Mouse (Mus musculus): Measurements from ENCODE around the gene Vipr2. TPM values are rescaled to one million over a fixed set of nuclear protein-coding genes. Genes with fewer than 3 reads are reported as not detected.

Gene Vipr2
- polyA plus RNA-seq, 1 experiment from 2014 or later = 1.4 TPM

DNA sequence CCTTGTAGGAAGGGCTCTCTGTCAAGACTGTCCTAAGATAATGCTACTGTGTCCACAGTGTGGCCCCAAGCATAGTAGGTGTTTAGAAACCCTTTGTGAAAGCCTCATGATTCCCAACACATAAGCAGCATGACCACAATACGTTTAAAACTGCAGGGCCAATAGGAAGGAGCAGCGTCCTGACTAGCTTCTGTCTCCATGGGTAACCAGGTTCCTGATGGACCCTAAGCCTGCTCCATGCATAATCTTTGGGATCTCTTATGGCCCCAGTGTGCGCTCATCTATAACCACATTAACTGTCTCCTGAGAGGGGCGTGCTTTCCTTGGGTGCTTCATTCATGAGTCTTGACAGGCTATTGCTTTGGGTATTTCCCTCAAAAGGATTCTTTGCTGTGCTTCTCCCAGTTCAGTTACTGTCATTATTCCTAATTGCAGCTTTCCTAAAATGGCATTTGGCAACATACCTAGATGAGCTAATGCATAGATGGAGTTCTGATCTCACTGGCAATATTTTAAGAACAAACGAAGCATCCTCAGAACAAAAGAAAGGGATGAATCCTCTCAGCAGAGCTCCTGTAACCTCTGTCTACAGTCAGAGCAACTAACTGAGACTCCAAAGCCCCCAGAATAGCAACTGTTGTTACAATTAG is 9.6 kb downstream of the Vipr2 start:
- no peak overlapping the region for H3K9ac ChIP-seq (ENCODE audit: low read length)
- H3K4me2 ChIP-seq (ENCODE audit: low read depth) = no peak overlapping the region
- no peaks in the 10 kb centered on the region for H3K27me3 ChIP-seq (ENCODE audit: control insufficient read depth, insufficient read depth, low read length)
- no peak for ATAC-seq (ENCODE audit: insufficient read depth, low FRiP score, low TSS enrichment)
- H3K9me3 ChIP-seq (ENCODE audit: control insufficient read depth, low read length) = no peaks in the 10 kb centered on the region
- WGBS = 84% methylated on average over 5 of the region's 5 CpGs
- no peak for DNase-seq (ENCODE audit: low spot score)
- H3K4me1 ChIP-seq (ENCODE audit: control insufficient read depth, insufficient read depth, low read length) = no peaks in the 10 kb centered on the region
- no peaks in the 10 kb centered on the region for H3K36me3 ChIP-seq (ENCODE audit: control insufficient read depth, insufficient read depth, low read length)
- no peak overlapping the region for H3K27ac ChIP-seq (ENCODE audit: low read depth, low read length)
- no peak overlapping the region for H3K4me3 ChIP-seq (ENCODE audit: low read depth, low read length)

DNA sequence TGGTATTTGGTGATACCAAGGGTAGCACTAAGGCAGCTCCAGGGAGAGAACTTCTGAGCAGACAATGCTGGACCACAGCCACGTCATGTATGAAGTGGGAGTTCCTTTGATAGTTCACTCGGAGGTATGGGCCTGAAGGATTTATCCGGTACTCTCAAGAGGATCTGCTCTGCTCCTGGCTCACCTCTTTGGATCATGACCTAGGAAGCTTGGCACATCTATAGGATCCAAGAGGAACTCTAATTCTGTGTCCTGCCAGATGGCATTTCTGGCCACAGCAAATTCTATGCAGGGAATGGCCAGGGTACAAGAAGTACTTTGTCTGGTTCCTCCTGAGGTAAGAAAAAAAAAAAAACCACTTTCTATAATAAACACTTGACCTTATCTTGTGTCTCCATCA is 12.3 kb downstream of the Vipr2 start:
- WGBS = 90% methylated on average over 3 of the region's 3 CpGs

DNA sequence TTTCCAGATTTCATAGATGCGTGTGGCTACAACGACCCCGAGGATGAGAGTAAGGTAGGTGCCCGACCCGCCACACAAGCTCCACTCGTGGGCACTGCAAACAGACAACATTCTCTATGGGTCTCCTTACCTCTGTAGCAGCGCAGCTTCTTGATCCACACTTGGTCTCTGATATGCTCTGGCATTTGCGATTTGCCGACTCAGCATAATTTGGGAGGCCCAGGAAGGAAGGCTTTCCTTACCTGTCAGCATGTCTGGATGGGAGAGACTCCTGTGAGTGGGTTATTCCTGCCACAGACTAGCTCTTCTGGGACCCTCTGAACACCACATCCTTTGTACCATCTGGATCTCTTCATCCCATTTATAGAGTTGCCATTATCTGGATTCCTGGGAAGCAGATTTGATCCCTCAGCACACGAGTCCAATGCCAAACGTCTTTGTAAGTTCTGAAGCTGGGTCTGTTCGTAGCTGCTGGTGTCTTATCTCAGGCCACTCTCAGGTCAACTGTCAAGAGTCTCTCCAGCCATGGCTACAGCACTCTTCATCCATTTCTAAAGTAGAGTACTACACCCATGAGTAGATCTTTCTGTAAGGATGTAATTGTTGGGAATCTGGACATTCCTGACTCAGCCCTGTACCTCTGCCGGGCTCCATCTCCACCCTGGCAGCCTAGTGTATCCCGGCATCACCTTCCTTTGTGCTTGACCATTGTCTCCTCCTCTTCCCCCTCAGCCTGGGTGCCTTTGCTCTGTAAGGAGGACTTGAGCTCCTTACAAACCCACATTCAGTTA is 17.4 kb downstream of the Vipr2 start:
- no peaks in the 10 kb centered on the region for H3K36me3 ChIP-seq (ENCODE audit: control insufficient read depth, insufficient read depth, low read length)
- H3K4me1 ChIP-seq (ENCODE audit: control insufficient read depth, insufficient read depth, low read length) = no peaks in the 10 kb centered on the region
- H3K27ac ChIP-seq (ENCODE audit: low read depth, low read length) = no peak overlapping the region
- whole genome bisulfite sequencing = 88% methylated on average over 14 of the region's 14 CpGs
- no peak overlapping the region for H3K4me3 ChIP-seq (ENCODE audit: low read depth, low read length)
- ATAC-seq (ENCODE audit: insufficient read depth, low FRiP score, low TSS enrichment) (no peak), DNase-seq (ENCODE audit: low spot score) (no peak)
- H3K9ac ChIP-seq (ENCODE audit: low read length) = no peak overlapping the region
- H3K27me3 ChIP-seq (ENCODE audit: control insufficient read depth, insufficient read depth, low read length) = no peaks in the 10 kb centered on the region
- H3K4me2 ChIP-seq (ENCODE audit: low read depth) = no peak overlapping the region
- no peaks in the 10 kb centered on the region for H3K9me3 ChIP-seq (ENCODE audit: control insufficient read depth, low read length)

More for the DNA sequence above, 12.3 kb downstream of the Vipr2 start:
- no peaks in the 10 kb centered on the region for H3K4me1 ChIP-seq (ENCODE audit: control insufficient read depth, insufficient read depth, low read length)
- H3K9me3 ChIP-seq (ENCODE audit: control insufficient read depth, low read length) = no peaks in the 10 kb centered on the region
- H3K27me3 ChIP-seq (ENCODE audit: control insufficient read depth, insufficient read depth, low read length) = no peaks in the 10 kb centered on the region
- no peak overlapping the region for H3K4me2 ChIP-seq (ENCODE audit: low read depth)
- no peak overlapping the region for H3K27ac ChIP-seq (ENCODE audit: low read depth, low read length)
- no peak overlapping the region for H3K4me3 ChIP-seq (ENCODE audit: low read depth, low read length)
- no peaks in the 10 kb centered on the region for H3K36me3 ChIP-seq (ENCODE audit: control insufficient read depth, insufficient read depth, low read length)
- DNase-seq (ENCODE audit: low spot score) = no peak
- no peak overlapping the region for H3K9ac ChIP-seq (ENCODE audit: low read length)
- ATAC-seq (ENCODE audit: insufficient read depth, low FRiP score, low TSS enrichment) = no peak

DNA sequence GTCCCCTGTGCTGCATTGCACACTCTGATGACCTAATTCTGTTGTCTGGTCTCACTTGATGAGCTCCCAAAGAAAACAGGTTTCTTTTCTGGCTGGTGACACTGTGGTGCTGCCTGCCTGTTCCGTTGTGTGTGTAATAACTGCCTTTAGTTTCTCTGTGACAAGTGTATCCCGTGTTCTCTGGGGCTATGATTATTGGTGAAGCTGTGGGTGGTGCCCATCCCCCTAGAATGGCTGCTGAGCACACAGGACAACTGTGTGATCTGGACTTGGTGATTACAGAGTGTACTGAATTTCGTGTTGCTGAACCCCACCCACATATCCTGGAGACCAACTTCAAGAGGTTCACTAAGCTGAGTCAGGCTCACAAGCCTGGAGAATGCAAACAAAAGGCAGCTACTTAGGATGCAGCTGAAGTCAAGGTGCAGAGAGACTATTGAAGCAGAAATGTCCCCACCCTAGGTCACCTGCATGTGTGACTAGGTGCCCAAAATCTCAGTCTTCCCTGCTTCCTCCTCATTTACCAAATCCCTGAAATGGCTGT is 18.9 kb downstream of the Vipr2 start:
- WGBS = 76% methylated on average over 3 of the region's 3 CpGs
- Histone ChIP-seq H3K4me3 (ENCODE audit: low read depth, low read length) (no peak overlapping the region), H3K27ac (ENCODE audit: low read depth, low read length) (no peak overlapping the region), H3K36me3 (ENCODE audit: control insufficient read depth, insufficient read depth, low read length) (no peaks in the 10 kb centered on the region), H3K9me3 (ENCODE audit: control insufficient read depth, low read length) (no peaks in the 10 kb centered on the region), H3K9ac (ENCODE audit: low read length) (no peak overlapping the region), H3K27me3 (ENCODE audit: control insufficient read depth, insufficient read depth, low read length) (no peaks in the 10 kb centered on the region), H3K4me1 (ENCODE audit: control insufficient read depth, insufficient read depth, low read length) (no peaks in the 10 kb centered on the region), H3K4me2 (ENCODE audit: low read depth) (no peak overlapping the region)
- ATAC-seq (ENCODE audit: insufficient read depth, low FRiP score, low TSS enrichment) (no peak), DNase-seq (ENCODE audit: low spot score) (no peak)

DNA sequence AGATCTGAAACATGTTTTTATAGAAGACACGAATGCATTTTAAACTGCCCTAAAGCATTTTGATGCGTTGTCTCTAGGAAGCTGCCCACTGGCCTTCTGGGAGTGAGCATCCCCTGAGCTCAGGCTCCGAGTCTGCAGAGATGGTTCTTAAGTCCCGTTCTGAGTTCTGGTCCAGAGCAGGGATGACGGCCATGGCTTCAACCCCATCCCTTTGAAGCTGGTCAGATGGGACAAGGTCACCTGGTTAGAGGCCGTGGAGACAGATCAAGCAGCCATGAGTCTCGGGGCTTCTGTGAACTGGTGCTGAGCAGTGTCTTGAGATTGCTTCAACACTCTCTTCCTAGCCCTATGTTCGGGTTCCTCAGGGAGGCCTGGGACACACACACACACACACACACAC is 19.6 kb downstream of the Vipr2 start:
- H3K27ac ChIP-seq (ENCODE audit: low read depth, low read length) = no peak overlapping the region
- no peaks in the 10 kb centered on the region for H3K27me3 ChIP-seq (ENCODE audit: control insufficient read depth, insufficient read depth, low read length)
- H3K9me3 ChIP-seq (ENCODE audit: control insufficient read depth, low read length) = no peaks in the 10 kb centered on the region
- no peaks in the 10 kb centered on the region for H3K4me1 ChIP-seq (ENCODE audit: control insufficient read depth, insufficient read depth, low read length)
- no peak for DNase-seq (ENCODE audit: low spot score)
- no peak overlapping the region for H3K4me3 ChIP-seq (ENCODE audit: low read depth, low read length)
- no peak for ATAC-seq (ENCODE audit: insufficient read depth, low FRiP score, low TSS enrichment)
- 87% methylated on average over 8 of the region's 8 CpGs for WGBS
- no peak overlapping the region for H3K4me2 ChIP-seq (ENCODE audit: low read depth)
- no peaks in the 10 kb centered on the region for H3K36me3 ChIP-seq (ENCODE audit: control insufficient read depth, insufficient read depth, low read length)
- no peak overlapping the region for H3K9ac ChIP-seq (ENCODE audit: low read length)

DNA sequence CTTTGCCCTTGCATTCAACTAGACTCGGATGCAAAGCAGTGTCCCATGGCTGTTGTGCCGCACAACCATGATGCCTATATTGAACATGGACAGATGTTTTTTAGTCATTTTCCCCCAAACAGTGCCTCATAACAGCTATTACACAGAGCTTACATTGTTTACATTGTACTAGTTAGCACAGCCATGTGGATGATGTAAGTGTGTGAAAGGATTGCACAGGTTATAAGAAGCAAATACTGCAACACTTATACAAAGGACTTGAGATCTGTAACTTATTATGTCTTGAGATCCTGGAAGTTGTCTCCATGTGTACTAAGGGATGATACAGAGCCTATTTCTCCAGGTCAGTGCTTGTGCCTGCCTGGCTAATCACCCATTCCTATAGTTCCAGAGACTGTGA is 24.4 kb downstream of the Vipr2 start:
- Histone ChIP-seq H3K9ac (ENCODE audit: low read length) (no peak overlapping the region), H3K9me3 (ENCODE audit: control insufficient read depth, low read length) (no peaks in the 10 kb centered on the region), H3K4me2 (ENCODE audit: low read depth) (no peak overlapping the region), H3K36me3 (ENCODE audit: control insufficient read depth, insufficient read depth, low read length) (no peaks in the 10 kb centered on the region), H3K27ac (ENCODE audit: low read depth, low read length) (no peak overlapping the region), H3K4me3 (ENCODE audit: low read depth, low read length) (no peak overlapping the region), H3K27me3 (ENCODE audit: control insufficient read depth, insufficient read depth, low read length) (no peaks in the 10 kb centered on the region), H3K4me1 (ENCODE audit: control insufficient read depth, insufficient read depth, low read length) (no peaks in the 10 kb centered on the region)
- ATAC-seq (ENCODE audit: insufficient read depth, low FRiP score, low TSS enrichment) = no peak
- DNase-seq (ENCODE audit: low spot score) = no peak
- 90% methylated on average over 2 of the region's 2 CpGs for WGBS

DNA sequence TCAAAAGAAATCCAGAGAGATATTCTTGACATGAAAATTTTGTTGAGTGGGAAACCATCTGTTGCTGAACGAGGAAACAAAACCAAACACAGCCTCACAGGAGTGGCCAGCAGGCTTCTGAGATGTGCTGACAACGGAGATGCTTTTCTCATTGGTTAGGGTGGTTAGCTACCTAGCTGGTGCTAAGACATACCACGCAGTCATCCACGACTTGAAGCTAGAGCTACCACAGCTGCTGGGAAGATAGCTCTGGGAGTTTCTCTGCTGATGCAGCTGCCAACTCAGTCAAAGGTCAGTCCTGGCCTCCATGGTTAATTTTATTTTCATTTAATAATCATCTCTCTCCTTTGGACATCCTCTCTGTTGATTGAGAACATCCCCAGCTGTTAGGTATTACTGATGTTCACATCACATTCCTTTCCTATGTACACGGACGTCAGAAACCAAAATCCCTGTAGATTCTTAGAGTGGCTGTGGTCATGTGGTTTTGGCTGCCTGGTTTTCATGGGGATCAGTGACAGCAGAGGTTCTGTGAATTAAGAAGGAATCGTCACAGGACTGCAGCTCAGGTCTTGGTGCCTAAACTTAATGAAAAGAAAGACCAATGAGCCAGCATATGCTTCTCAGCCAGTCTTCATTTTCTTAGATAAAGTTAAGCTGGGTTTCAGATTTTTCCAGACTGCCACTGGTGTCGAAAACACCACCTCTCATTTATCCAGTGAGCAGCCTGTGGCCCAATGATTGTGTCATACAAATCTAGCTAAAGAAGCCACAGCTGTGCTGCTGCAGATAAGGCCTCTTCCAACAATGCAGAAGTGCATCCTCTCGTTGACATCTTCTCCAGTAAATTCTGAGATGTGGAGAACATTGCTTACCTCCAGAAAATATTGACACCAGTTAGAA is 32.2 kb downstream of the Vipr2 start:
- Histone ChIP-seq H3K27ac (ENCODE audit: low read depth, low read length) (no peak overlapping the region), H3K9ac (ENCODE audit: low read length) (no peak overlapping the region), H3K27me3 (ENCODE audit: control insufficient read depth, insufficient read depth, low read length) (no peaks in the 10 kb centered on the region), H3K4me1 (ENCODE audit: control insufficient read depth, insufficient read depth, low read length) (no peaks in the 10 kb centered on the region), H3K4me2 (ENCODE audit: low read depth) (no peak overlapping the region), H3K9me3 (ENCODE audit: control insufficient read depth, low read length) (no peaks in the 10 kb centered on the region), H3K4me3 (ENCODE audit: low read depth, low read length) (no peak overlapping the region), H3K36me3 (ENCODE audit: control insufficient read depth, insufficient read depth, low read length) (no peaks in the 10 kb centered on the region)
- DNase-seq (ENCODE audit: low spot score) (no peak), ATAC-seq (ENCODE audit: insufficient read depth, low FRiP score, low TSS enrichment) (no peak)
- WGBS = 79% methylated on average over 9 of the region's 9 CpGs

DNA sequence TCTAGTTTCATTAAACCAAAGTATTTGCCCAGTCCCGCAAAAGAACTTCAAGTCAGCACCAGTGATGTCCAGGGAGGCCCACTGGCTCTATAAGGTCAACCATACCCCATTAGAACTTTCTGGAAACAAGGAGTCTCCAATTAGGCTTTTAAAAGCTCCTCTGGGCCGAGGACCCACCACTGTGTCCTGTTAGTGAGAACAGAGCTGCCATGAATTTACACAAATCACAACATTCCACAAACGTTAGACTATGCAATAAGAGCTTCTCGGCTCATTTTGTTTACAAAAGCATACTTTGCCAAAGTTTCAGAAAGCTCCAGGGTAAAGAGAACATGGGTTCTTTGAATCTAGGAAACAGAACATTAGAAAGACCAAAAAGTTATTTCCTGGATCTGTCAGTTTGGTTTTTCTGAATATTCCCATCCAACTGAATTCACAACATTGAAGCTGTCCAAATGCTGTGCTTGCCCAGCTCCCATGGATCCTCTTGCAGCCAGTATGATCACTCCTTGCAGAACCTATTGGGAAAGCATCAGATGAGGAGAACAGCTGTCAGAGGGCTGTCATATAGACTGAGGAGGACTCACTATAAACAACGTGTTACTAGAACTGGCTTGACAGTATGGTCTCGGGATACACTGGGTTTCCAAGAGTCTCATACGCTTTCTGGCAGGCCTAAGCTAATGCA is 33.6 kb downstream of the Vipr2 start:
- Histone ChIP-seq H3K27me3 (ENCODE audit: control insufficient read depth, insufficient read depth, low read length) (no peaks in the 10 kb centered on the region), H3K4me2 (ENCODE audit: low read depth) (no peak overlapping the region), H3K9ac (ENCODE audit: low read length) (no peak overlapping the region), H3K4me3 (ENCODE audit: low read depth, low read length) (no peak overlapping the region), H3K4me1 (ENCODE audit: control insufficient read depth, insufficient read depth, low read length) (no peaks in the 10 kb centered on the region), H3K36me3 (ENCODE audit: control insufficient read depth, insufficient read depth, low read length) (no peaks in the 10 kb centered on the region), H3K9me3 (ENCODE audit: control insufficient read depth, low read length) (no peaks in the 10 kb centered on the region), H3K27ac (ENCODE audit: low read depth, low read length) (no peak overlapping the region)
- DNase-seq (ENCODE audit: low spot score) = no peak
- ATAC-seq (ENCODE audit: insufficient read depth, low FRiP score, low TSS enrichment) = no peak
- WGBS = 80% methylated on average over 7 of the region's 7 CpGs
